Mouse (Mus musculus): Measurements from ENCODE around the gene Slc7a6.

GRCm38 (mm10) chr8:106134751-106135571, 33.7 kb upstream of the Slc7a6 start:
- TF ChIP-seq POLR2A (IDR thresholded peaks at IDR 0.05; ENCODE audit: borderline replicate concordance, control insufficient read depth, low read depth, low read length): no peak
- TF ChIP-seq CTCF (IDR thresholded peaks at IDR 0.05; ENCODE audit: control insufficient read depth, insufficient read depth, low read length): no peak
